Mouse (Mus musculus): Measurements from ENCODE around the gene Smg6. TPM values are rescaled to one million over a fixed set of nuclear protein-coding genes. Genes with fewer than 3 reads are reported as not detected.
"Not testable (repeated sequence)": the region's sequence is repeated elsewhere in the genome, so short reads cannot be mapped to it uniquely, and the experiment has no call there.

The Smg6 gene
- polyA plus RNA-seq, 1 experiment from 2014 or later = 11.3 TPM

DNA sequence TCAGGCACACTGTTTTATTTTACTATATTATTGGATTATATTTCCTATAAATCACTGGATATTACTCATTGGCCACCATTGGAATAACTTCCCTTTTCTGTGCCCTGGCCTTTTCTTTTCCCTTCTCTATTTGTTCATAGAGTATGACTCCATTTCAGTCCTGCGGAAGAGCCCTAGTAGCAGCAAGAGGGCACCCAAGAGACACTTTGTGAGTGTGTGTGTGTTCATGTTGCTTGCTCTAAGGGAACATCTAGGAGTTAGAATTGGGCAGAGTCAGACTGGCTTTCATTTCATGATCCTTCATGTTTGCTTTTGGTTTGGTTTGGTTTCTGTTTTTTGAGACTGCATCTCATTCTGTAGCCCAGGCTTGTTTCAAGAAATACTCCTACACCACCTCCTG, 68.5 kb downstream of the Smg6 start:
- WGBS (ENCODE audit: insufficient replicate concordance) = 78% methylated on average over 1 of the region's 1 CpGs
- ATAC-seq (replicated peaks; ENCODE audit: insufficient number of reproducible peaks, low FRiP score, low TSS enrichment) = no peak

GRCm38 (mm10) chr11:74994856-74995255, 69.2 kb downstream of the Smg6 start:
- Histone ChIP-seq H3K4me1 (ENCODE audit: control insufficient read depth, insufficient read depth, low read length) (peaks cover 7% of the 10 kb centered on the region; the same call in 1 of the 2 replicates), H3K27me3 (ENCODE audit: control insufficient read depth, insufficient read depth, low read length) (no peaks in the 10 kb centered on the region), H3K27ac (ENCODE audit: low read depth, low read length) (no peak overlapping the region), H3K9me3 (replicated peaks; ENCODE audit: control insufficient read depth, low read length) (no peaks in the 10 kb centered on the region), H3K4me3 (ENCODE audit: low read depth, low read length) (no peak overlapping the region), H3K36me3 (ENCODE audit: control insufficient read depth, insufficient read depth, low read length) (peaks cover 3% of the 10 kb centered on the region), H3K4me2 (no peak overlapping the region), H3K9ac (ENCODE audit: low read depth, low read length) (no peak overlapping the region)
- ATAC-seq (replicated peaks; ENCODE audit: insufficient number of reproducible peaks, low FRiP score, low TSS enrichment) = no peak

More for the DNA sequence above, 68.5 kb downstream of the Smg6 start:
- H3K9ac ChIP-seq (ENCODE audit: low read depth, low read length) = no peak overlapping the region
- no peaks in the 10 kb centered on the region for H3K27me3 ChIP-seq (ENCODE audit: control insufficient read depth, insufficient read depth, low read length)
- peaks cover 3% of the 10 kb centered on the region for H3K36me3 ChIP-seq (ENCODE audit: control insufficient read depth, insufficient read depth, low read length)
- peaks cover 7% of the 10 kb centered on the region; the same call in 1 of the 2 replicates for H3K4me1 ChIP-seq (ENCODE audit: control insufficient read depth, insufficient read depth, low read length)
- no peak overlapping the region for H3K27ac ChIP-seq (ENCODE audit: low read depth, low read length)
- H3K4me3 ChIP-seq (ENCODE audit: low read depth, low read length) = no peak overlapping the region
- no peak overlapping the region for H3K4me2 ChIP-seq
- no peaks in the 10 kb centered on the region for H3K9me3 ChIP-seq (replicated peaks; ENCODE audit: control insufficient read depth, low read length)

GRCm38 (mm10) chr11:74996482-74996881, 70.9 kb downstream of the Smg6 start:
- 81% methylated on average over 1 of the region's 1 CpGs for WGBS (ENCODE audit: insufficient replicate concordance)
- H3K9me3 ChIP-seq (replicated peaks; ENCODE audit: control insufficient read depth, low read length) = no peaks in the 10 kb centered on the region
- H3K4me1 ChIP-seq (ENCODE audit: control insufficient read depth, insufficient read depth, low read length) = peaks cover 10% of the 10 kb centered on the region; the same call in 1 of the 2 replicates
- no peak for ATAC-seq (replicated peaks; ENCODE audit: insufficient number of reproducible peaks, low FRiP score, low TSS enrichment)
- H3K36me3 ChIP-seq (ENCODE audit: control insufficient read depth, insufficient read depth, low read length) = peaks cover 3% of the 10 kb centered on the region
- H3K9ac ChIP-seq (ENCODE audit: low read depth, low read length) = no peak overlapping the region
- no peak overlapping the region for H3K27ac ChIP-seq (ENCODE audit: low read depth, low read length)
- H3K4me3 ChIP-seq (ENCODE audit: low read depth, low read length) = no peak overlapping the region
- no peaks in the 10 kb centered on the region for H3K27me3 ChIP-seq (ENCODE audit: control insufficient read depth, insufficient read depth, low read length)
- H3K4me2 ChIP-seq = no peak overlapping the region

GRCm38 (mm10) chr11:75000869-75001653, 75.4 kb downstream of the Smg6 start:
- Histone ChIP-seq H3K9ac (ENCODE audit: low read depth, low read length) (no peak overlapping the region), H3K4me3 (ENCODE audit: low read depth, low read length) (no peak overlapping the region), H3K4me1 (ENCODE audit: control insufficient read depth, insufficient read depth, low read length) (peaks cover 7% of the 10 kb centered on the region; the same call in 1 of the 2 replicates), H3K9me3 (replicated peaks; ENCODE audit: control insufficient read depth, low read length) (no peaks in the 10 kb centered on the region), H3K4me2 (peak overlapping the region; percentile 14), H3K27ac (ENCODE audit: low read depth, low read length) (peak overlapping the region; percentile 29), H3K27me3 (ENCODE audit: control insufficient read depth, insufficient read depth, low read length) (no peaks in the 10 kb centered on the region), H3K36me3 (ENCODE audit: control insufficient read depth, insufficient read depth, low read length) (peaks cover 3% of the 10 kb centered on the region)
- 53% methylated on average over 10 of the region's 10 CpGs for WGBS (ENCODE audit: insufficient replicate concordance)
- ATAC-seq (replicated peaks; ENCODE audit: insufficient number of reproducible peaks, low FRiP score, low TSS enrichment) = no peak

- Histone ChIP-seq H3K36me3 (ENCODE audit: control insufficient read depth, insufficient read depth, low read length) (no peaks in the 10 kb centered on the region), H3K4me1 (ENCODE audit: control insufficient read depth, insufficient read depth, low read length) (peaks cover 8% of the 10 kb centered on the region), H3K27me3 (ENCODE audit: control insufficient read depth, insufficient read depth, low read length) (no peaks in the 10 kb centered on the region), H3K27ac (ENCODE audit: low read depth, low read length) (no peak overlapping the region), H3K4me3 (ENCODE audit: low read depth, low read length) (no peak overlapping the region), H3K9ac (ENCODE audit: low read depth, low read length) (no peak overlapping the region), H3K9me3 (replicated peaks; ENCODE audit: control insufficient read depth, low read length) (no peaks in the 10 kb centered on the region), H3K4me2 (no peak overlapping the region)
- 59% methylated on average over 2 of the region's 2 CpGs for WGBS (ENCODE audit: insufficient replicate concordance)
- no peak for ATAC-seq (replicated peaks; ENCODE audit: insufficient number of reproducible peaks, low FRiP score, low TSS enrichment)
Measured at GRCm38 (mm10) chr11:75008270-75008669, 82.6 kb downstream of the Smg6 start.

DNA sequence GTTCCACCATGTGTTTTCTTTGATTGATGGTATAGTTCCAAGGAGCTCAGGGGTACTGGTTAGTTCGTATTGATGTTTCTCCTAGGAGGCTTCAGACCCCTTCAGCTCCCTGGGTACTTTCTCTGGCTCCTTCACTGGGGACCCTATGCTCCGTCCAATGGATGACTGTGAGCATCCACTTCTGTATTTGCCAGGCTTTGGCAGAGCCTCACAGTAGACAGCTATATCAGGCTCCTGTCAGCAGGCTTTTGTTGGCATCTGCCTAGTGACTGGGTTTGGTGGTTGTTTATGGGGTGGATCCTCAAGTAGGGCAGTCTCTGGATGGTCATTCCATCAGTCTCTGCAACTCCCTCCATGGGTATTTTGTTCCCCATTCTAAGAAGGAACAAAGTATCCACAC, 83.9 kb downstream of the Smg6 start:
- not testable (repeated sequence) for H3K4me3 ChIP-seq (ENCODE audit: low read depth, low read length); H3K36me3 ChIP-seq (ENCODE audit: control insufficient read depth, insufficient read depth, low read length); H3K4me2 ChIP-seq; ATAC-seq (replicated peaks; ENCODE audit: insufficient number of reproducible peaks, low FRiP score, low TSS enrichment); H3K9ac ChIP-seq (ENCODE audit: low read depth, low read length); H3K9me3 ChIP-seq (replicated peaks; ENCODE audit: control insufficient read depth, low read length); H3K27ac ChIP-seq (ENCODE audit: low read depth, low read length); H3K27me3 ChIP-seq (ENCODE audit: control insufficient read depth, insufficient read depth, low read length)
- WGBS (ENCODE audit: insufficient replicate concordance) = 79% methylated on average over 2 of the region's 2 CpGs
- peaks cover 21% of the 10 kb centered on the region for H3K4me1 ChIP-seq (ENCODE audit: control insufficient read depth, insufficient read depth, low read length)

DNA sequence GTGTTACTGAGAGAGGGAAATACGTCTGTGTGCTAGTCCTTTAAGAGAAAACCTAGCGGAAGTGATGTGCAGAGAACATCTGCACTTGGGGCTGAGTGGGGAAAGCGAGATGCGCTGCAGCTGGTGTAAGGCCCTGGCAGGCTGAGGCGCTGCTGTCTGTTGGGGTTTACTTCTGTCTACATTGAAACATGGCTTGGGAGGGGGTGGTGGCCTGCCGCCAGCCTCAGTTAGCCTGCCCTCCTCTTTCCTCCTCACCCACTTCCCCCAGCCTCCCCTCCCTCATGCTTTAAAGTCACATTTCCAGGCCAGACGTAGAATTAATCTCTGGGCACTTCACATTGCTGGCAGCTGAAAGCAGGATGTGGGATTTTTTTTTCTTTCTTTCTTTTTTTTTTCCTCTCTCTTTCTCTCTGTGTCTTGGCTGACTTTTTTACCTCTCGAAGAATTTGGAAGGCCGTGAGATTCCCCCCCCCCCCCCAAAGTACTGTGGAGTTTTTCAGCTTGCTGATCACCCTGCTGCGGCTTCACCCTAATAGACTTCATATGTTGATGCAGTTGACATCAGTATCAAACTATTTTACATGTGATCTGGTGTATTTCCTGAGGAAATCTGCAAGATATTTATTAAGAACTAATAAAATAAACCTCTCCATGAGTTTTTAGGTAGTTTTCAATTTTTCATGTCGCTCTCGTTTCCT, 87.5 kb downstream of the Smg6 start:
- no peaks in the 10 kb centered on the region for H3K9me3 ChIP-seq (replicated peaks; ENCODE audit: control insufficient read depth, low read length)
- 23% methylated on average over 12 of the region's 12 CpGs for WGBS (ENCODE audit: insufficient replicate concordance)
- no peaks in the 10 kb centered on the region for H3K27me3 ChIP-seq (ENCODE audit: control insufficient read depth, insufficient read depth, low read length)
- H3K27ac ChIP-seq (ENCODE audit: low read depth, low read length) = peak overlapping the region; percentile 91
- no peak; the same call in 1 of the 2 replicates for ATAC-seq (replicated peaks; ENCODE audit: insufficient number of reproducible peaks, low FRiP score, low TSS enrichment)
- peaks cover 32% of the 10 kb centered on the region for H3K4me1 ChIP-seq (ENCODE audit: control insufficient read depth, insufficient read depth, low read length)
- 0 out of 2 replicates have a peak overlapping the region, but pooled peaks have one; percentile 18 for H3K4me3 ChIP-seq (ENCODE audit: low read depth, low read length)
- peak overlapping the region; percentile 52 for H3K4me2 ChIP-seq
- H3K9ac ChIP-seq (ENCODE audit: low read depth, low read length) = peak overlapping the region; percentile 52; the same call in 1 of the 2 replicates
- H3K36me3 ChIP-seq (ENCODE audit: control insufficient read depth, insufficient read depth, low read length) = no peaks in the 10 kb centered on the region

DNA sequence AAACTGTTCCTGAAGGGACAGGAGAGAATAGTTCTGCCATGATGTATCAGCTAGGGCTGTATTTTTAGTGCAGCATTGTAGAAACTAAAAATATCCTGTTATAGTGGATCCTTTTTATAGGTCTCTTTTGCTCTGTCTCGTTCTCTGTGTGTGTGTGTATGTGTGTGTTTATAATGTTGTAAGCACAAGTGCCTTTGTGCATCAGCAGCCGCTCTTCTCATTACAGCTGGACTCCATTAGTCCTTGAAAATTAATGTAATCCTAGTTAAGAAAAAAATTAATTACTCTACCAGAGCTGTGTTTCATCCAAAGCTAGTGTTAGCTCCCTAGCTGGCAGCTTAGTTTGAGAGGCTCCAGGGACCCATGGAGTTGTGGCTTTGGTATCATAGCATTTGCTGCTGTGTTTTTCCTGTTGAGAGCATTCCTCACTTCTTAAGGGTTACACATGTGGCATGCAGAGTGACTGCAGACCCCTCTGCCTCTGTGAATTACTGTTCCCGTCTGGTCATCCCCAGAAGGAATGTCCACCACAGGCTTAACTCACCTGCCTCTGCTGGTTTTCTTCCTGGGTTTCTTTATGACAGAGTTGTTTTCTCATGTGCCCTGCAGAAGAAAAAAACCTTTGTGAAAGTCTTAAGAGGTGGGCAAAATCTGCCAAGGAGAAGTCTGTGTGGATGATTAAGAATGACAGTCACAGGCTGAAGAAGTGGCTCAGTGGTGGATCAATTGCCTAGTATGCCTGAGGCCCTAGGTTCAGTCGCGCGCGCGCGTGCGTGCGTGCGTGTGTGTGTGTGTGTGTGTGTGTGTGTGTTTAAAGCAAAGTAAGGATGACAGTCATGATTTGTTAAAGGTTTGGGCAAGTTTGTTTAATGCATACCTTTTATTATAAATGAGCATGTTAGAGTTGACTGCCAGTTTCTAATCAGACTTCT, 88.4 kb downstream of the Smg6 start:
- Histone ChIP-seq H3K36me3 (ENCODE audit: control insufficient read depth, insufficient read depth, low read length) (no peaks in the 10 kb centered on the region), H3K4me3 (ENCODE audit: low read depth, low read length) (no peak overlapping the region), H3K27ac (ENCODE audit: low read depth, low read length) (peak overlapping the region; percentile 91), H3K4me1 (ENCODE audit: control insufficient read depth, insufficient read depth, low read length) (peaks cover 32% of the 10 kb centered on the region), H3K9ac (ENCODE audit: low read depth, low read length) (0 out of 2 replicates have a peak overlapping the region, but pooled peaks have one; percentile 31), H3K9me3 (replicated peaks; ENCODE audit: control insufficient read depth, low read length) (no peaks in the 10 kb centered on the region), H3K4me2 (peak overlapping the region; percentile 36), H3K27me3 (ENCODE audit: control insufficient read depth, insufficient read depth, low read length) (no peaks in the 10 kb centered on the region)
- 79% methylated on average over 12 of the region's 12 CpGs for WGBS (ENCODE audit: insufficient replicate concordance)
- no peak for ATAC-seq (replicated peaks; ENCODE audit: insufficient number of reproducible peaks, low FRiP score, low TSS enrichment)

Data from heart, embryonic 11.5 days (tissue).